Mouse (Mus musculus): ENCODE data around the gene Pex12. TPM values are rescaled to one million over a fixed set of nuclear protein-coding genes. Genes with fewer than 3 reads are reported as not detected.
"Not testable (repeated sequence)": the region's sequence is repeated elsewhere in the genome, so short reads cannot be mapped to it uniquely, and the experiment has no call there.

Gene Pex12
- 16.1 and 16.2 TPM in 2 replicates for polyA plus RNA-seq (2015; fragmentation: Nextera tagmentation; extraction: Ambion mirVana)

DNA sequence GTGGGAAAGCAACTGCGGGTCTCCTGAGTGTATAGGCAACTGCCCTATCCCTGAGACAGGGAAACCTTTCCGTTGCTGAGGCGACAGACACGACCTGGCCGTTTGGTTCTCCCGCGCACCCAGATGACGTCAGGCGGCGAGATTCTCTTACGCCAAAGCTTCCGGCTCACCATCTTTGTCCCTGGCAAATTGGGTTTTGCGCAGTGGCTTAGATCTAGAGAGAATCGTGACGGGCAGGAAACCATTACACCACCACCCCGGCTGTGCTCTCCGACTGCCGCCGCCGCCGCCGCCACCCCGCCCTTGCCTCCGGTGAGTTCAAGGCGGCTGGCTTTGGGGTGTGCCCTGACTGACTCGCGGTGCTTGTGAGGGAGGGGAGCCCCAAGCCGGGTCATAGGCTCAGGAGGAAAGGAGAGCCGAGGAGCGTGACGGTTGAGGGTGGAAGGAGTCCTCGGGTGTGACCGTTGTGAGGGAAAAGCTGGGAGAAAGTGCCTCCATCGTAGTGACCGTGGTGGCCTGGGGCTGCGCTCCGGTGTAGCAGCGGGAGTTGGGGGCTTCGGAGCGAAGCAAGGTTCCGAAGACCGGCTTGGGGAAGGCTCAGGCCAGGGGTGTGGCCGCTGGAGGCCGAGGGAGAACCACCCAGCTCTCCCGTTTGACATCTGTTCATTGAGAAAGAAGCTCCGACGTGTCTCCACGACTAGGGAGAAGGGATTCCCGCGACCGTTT lies at the start of gene Pex12:
TSS of gene Pex12 (minus strand) at position 61 of the 726 bp plus-strand sequence.
- H3K9ac ChIP-seq (ENCODE audit: low read depth, low read length): peak within 1 kb of the TSS; percentile 81
- peak within 1 kb of the TSS; percentile 65 for H3K4me2 ChIP-seq (ENCODE audit: low read length)
- H3K9me3 ChIP-seq (replicated peaks; ENCODE audit: control insufficient read depth, low read length, poor library complexity, severe bottlenecking): no peaks in the 10 kb centered on the region
- under 1% methylated on average over 51 of the region's 51 CpGs for WGBS
- peak within 1 kb of the TSS; percentile 94 for H3K27ac ChIP-seq (ENCODE audit: low read length)
- peak; percentile 82 for ATAC-seq
- H3K4me1 ChIP-seq (ENCODE audit: control insufficient read depth, insufficient read depth, low read length): peaks cover 41% of the 10 kb centered on the region
- peak within 1 kb of the TSS; percentile 55 for H3K4me3 ChIP-seq (ENCODE audit: low read depth, low read length)
- H3K27me3 ChIP-seq (ENCODE audit: control insufficient read depth, insufficient read depth, low read depth, low read length): no peaks in the 10 kb centered on the region
- no peaks in the 10 kb centered on the region for H3K36me3 ChIP-seq (ENCODE audit: control insufficient read depth, insufficient read depth, low read length)

DNA sequence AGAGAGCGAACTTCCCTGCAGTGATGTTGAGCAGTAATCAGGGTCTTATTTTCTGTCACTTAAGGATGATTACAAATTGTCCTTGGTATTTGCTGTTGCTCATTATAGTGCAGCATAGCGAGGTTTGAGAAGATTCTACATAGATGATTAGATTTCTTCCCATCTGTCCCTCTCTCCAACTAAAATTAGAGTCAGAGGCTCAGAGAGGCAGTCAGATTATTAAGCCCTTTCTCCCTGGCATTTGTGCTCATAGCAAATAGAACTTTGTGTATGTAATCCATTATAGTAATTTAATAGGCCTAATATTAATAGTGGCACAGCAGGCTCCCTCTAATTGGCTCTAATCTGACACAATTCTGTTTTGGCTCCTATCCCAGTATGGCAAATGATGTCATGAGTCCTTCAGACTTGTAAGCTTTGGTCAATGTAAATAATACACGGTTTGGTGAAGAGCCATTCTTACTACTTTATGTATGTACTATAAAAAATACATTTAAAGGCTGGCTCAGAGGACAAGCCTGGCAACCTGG lies 39.4 kb upstream of the Pex12 start:
- Histone ChIP-seq H3K9me3 (replicated peaks; ENCODE audit: control insufficient read depth, low read length, poor library complexity, severe bottlenecking) (no peaks in the 10 kb centered on the region), H3K27ac (ENCODE audit: low read length) (no peak overlapping the region), H3K4me3 (ENCODE audit: low read depth, low read length) (no peak overlapping the region), H3K9ac (ENCODE audit: low read depth, low read length) (no peak overlapping the region), H3K27me3 (ENCODE audit: control insufficient read depth, insufficient read depth, low read depth, low read length) (no peaks in the 10 kb centered on the region), H3K4me1 (ENCODE audit: control insufficient read depth, insufficient read depth, low read length) (no peaks in the 10 kb centered on the region), H3K36me3 (ENCODE audit: control insufficient read depth, insufficient read depth, low read length) (peaks cover 39% of the 10 kb centered on the region), H3K4me2 (ENCODE audit: low read length) (no peak overlapping the region)
- no peak for ATAC-seq
- 76% methylated on average over 3 of the region's 3 CpGs for WGBS

DNA sequence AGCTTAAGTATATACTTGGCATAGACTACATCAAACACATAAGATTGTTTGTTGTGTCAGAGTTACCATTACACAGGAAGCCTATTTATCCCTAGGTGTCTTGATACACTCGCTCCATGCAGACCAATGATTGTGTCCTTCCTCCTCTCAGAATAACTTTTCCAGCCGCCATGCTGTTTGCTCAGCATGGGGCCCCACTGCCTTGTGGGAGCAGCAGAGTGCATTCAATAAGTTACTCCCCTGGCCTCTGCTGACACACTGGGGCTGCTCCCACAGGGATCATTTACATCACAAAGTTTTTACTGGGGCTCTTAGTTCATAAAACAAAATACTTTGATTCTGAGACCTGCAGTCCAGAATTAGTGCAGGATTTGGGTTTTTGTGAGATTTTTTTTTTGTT lies 37.3 kb upstream of the Pex12 start:
- Histone ChIP-seq H3K9me3 (replicated peaks; ENCODE audit: control insufficient read depth, low read length, poor library complexity, severe bottlenecking) (no peaks in the 10 kb centered on the region), H3K4me1 (ENCODE audit: control insufficient read depth, insufficient read depth, low read length) (no peaks in the 10 kb centered on the region), H3K9ac (ENCODE audit: low read depth, low read length) (no peak overlapping the region), H3K4me2 (ENCODE audit: low read length) (no peak overlapping the region), H3K36me3 (ENCODE audit: control insufficient read depth, insufficient read depth, low read length) (peaks cover 44% of the 10 kb centered on the region), H3K4me3 (ENCODE audit: low read depth, low read length) (no peak overlapping the region), H3K27me3 (ENCODE audit: control insufficient read depth, insufficient read depth, low read depth, low read length) (no peaks in the 10 kb centered on the region), H3K27ac (ENCODE audit: low read length) (no peak overlapping the region)
- WGBS: 24% methylated on average over 2 of the region's 2 CpGs
- ATAC-seq: no peak

DNA sequence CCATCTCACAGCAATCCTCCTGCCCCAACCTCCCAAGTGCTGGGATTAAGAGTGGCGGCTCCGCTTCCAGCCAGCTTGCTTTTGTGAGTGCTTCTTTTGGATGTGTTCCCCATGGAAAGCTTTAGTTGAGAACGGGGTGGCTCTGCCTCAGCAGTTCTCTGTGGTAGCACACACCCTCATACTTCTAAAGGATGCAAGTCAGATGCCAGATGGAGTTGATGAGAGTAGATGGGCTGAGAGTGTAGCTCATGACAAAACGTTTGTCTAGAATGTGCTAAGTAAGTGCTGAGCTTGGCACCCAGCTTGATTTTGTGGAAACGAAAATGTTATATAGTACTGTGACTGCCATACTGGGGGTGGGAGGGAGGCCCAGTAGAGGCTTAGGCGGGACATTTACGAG lies 33.4 kb upstream of the Pex12 start:
- H3K27me3 ChIP-seq (ENCODE audit: control insufficient read depth, insufficient read depth, low read depth, low read length): no peaks in the 10 kb centered on the region
- WGBS: 92% methylated on average over 7 of the region's 7 CpGs
- no peak overlapping the region for H3K4me3 ChIP-seq (ENCODE audit: low read depth, low read length)
- no peak overlapping the region for H3K9ac ChIP-seq (ENCODE audit: low read depth, low read length)
- H3K4me1 ChIP-seq (ENCODE audit: control insufficient read depth, insufficient read depth, low read length): no peaks in the 10 kb centered on the region
- peaks cover 29% of the 10 kb centered on the region for H3K36me3 ChIP-seq (ENCODE audit: control insufficient read depth, insufficient read depth, low read length)
- H3K27ac ChIP-seq (ENCODE audit: low read length): no peak overlapping the region
- no peaks in the 10 kb centered on the region for H3K9me3 ChIP-seq (replicated peaks; ENCODE audit: control insufficient read depth, low read length, poor library complexity, severe bottlenecking)
- H3K4me2 ChIP-seq (ENCODE audit: low read length): no peak overlapping the region
- ATAC-seq: no peak

- no peaks in the 10 kb centered on the region for H3K27me3 ChIP-seq (ENCODE audit: control insufficient read depth, insufficient read depth, low read depth, low read length)
- no peak overlapping the region for H3K27ac ChIP-seq (ENCODE audit: low read length)
- ATAC-seq: no peak
- no peak overlapping the region for H3K4me3 ChIP-seq (ENCODE audit: low read depth, low read length)
- no peaks in the 10 kb centered on the region for H3K9me3 ChIP-seq (replicated peaks; ENCODE audit: control insufficient read depth, low read length, poor library complexity, severe bottlenecking)
- H3K4me2 ChIP-seq (ENCODE audit: low read length): no peak overlapping the region
- 60% methylated on average over 3 of the region's 3 CpGs for WGBS
- no peaks in the 10 kb centered on the region for H3K4me1 ChIP-seq (ENCODE audit: control insufficient read depth, insufficient read depth, low read length)
- H3K36me3 ChIP-seq (ENCODE audit: control insufficient read depth, insufficient read depth, low read length): peaks cover 36% of the 10 kb centered on the region
- no peak overlapping the region for H3K9ac ChIP-seq (ENCODE audit: low read depth, low read length)
These were observed 25.0 kb upstream of the Pex12 start for GRCm38 (mm10) chr11:83327427-83327826.

DNA sequence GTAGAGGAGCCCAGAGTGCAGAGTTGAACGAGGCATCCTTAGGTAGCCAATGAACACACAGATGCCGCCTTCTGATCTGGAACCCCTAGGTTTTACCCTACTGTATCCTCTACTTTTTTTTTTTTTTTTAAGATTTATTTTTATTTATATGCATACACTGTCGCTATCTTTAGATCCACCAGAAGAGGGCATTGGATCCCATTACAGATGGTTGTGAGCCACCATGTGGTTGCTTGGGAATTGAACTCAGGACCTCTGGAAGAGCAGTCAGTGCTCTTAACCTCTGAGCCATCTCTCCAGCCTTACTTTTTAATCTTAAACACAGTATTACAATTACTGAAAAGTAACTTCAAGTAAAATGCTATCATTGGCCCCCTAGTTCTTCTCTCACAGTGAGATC lies 24.3 kb upstream of the Pex12 start:
- not testable (repeated sequence) for ATAC-seq; H3K4me2 ChIP-seq (ENCODE audit: low read length); H3K4me1 ChIP-seq (ENCODE audit: control insufficient read depth, insufficient read depth, low read length); H3K4me3 ChIP-seq (ENCODE audit: low read depth, low read length); H3K27me3 ChIP-seq (ENCODE audit: control insufficient read depth, insufficient read depth, low read depth, low read length); H3K9ac ChIP-seq (ENCODE audit: low read depth, low read length); H3K27ac ChIP-seq (ENCODE audit: low read length); H3K9me3 ChIP-seq (replicated peaks; ENCODE audit: control insufficient read depth, low read length, poor library complexity, severe bottlenecking)
- H3K36me3 ChIP-seq (ENCODE audit: control insufficient read depth, insufficient read depth, low read length): peaks cover 43% of the 10 kb centered on the region
- 84% methylated on average over 3 of the region's 3 CpGs for WGBS

- no peak for ATAC-seq
- Histone ChIP-seq H3K4me1 (ENCODE audit: control insufficient read depth, insufficient read depth, low read length) (no peaks in the 10 kb centered on the region), H3K4me3 (ENCODE audit: low read depth, low read length) (no peak overlapping the region), H3K27ac (ENCODE audit: low read length) (no peak overlapping the region), H3K4me2 (ENCODE audit: low read length) (no peak overlapping the region), H3K9me3 (replicated peaks; ENCODE audit: control insufficient read depth, low read length, poor library complexity, severe bottlenecking) (no peaks in the 10 kb centered on the region), H3K36me3 (ENCODE audit: control insufficient read depth, insufficient read depth, low read length) (peaks cover 19% of the 10 kb centered on the region), H3K27me3 (ENCODE audit: control insufficient read depth, insufficient read depth, low read depth, low read length) (no peaks in the 10 kb centered on the region), H3K9ac (ENCODE audit: low read depth, low read length) (no peak overlapping the region)
- 93% methylated on average over 4 of the region's 4 CpGs for WGBS
These were observed 16.7 kb upstream of the Pex12 start for GRCm38 (mm10) chr11:83319048-83319447.

DNA sequence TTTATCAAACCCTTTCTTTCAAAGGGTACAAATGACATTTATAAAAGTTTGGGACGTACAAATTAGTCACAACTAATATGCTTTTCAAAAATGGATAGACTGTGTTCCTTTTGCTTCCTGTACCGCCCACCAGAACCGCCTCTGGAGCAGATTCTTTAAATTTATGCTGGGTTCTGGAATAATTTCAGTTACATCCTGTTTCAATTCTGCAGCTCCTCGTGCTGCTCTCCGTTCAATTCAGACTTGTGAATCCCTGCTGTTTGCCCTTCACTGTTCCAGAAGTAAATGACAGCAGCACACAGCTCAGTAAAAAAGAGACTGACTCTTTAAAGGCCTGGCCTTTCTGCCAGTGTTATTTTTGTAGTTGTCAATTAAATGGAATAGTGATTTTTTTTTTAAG lies 10.1 kb upstream of the Pex12 start:
- Histone ChIP-seq H3K9me3 (replicated peaks; ENCODE audit: control insufficient read depth, low read length, poor library complexity, severe bottlenecking) (no peaks in the 10 kb centered on the region), H3K36me3 (ENCODE audit: control insufficient read depth, insufficient read depth, low read length) (peaks cover 6% of the 10 kb centered on the region; the same call in 1 of the 2 replicates), H3K27ac (ENCODE audit: low read length) (no peak overlapping the region), H3K27me3 (ENCODE audit: control insufficient read depth, insufficient read depth, low read depth, low read length) (no peaks in the 10 kb centered on the region), H3K4me1 (ENCODE audit: control insufficient read depth, insufficient read depth, low read length) (0 out of 2 replicates have a peak, but pooled peaks cover 4% of the 10 kb centered on the region), H3K9ac (ENCODE audit: low read depth, low read length) (no peak overlapping the region), H3K4me2 (ENCODE audit: low read length) (no peak overlapping the region), H3K4me3 (ENCODE audit: low read depth, low read length) (no peak overlapping the region)
- WGBS: 66% methylated on average over 5 of the region's 5 CpGs
- no peak for ATAC-seq

- no peak overlapping the region for H3K9ac ChIP-seq (ENCODE audit: low read depth, low read length)
These were observed 4.4 kb upstream of the Pex12 start for GRCm38 (mm10) chr11:83306700-83307253.

More at GRCm38 (mm10) chr11:83306700-83307253, 4.4 kb upstream of the Pex12 start:
- no peaks in the 10 kb centered on the region for H3K27me3 ChIP-seq (ENCODE audit: control insufficient read depth, insufficient read depth, low read depth, low read length)
- H3K4me1 ChIP-seq (ENCODE audit: control insufficient read depth, insufficient read depth, low read length): peaks cover 33% of the 10 kb centered on the region
- H3K27ac ChIP-seq (ENCODE audit: low read length): no peak overlapping the region
- H3K4me3 ChIP-seq (ENCODE audit: low read depth, low read length): no peak overlapping the region
- 85% methylated on average over 4 of the region's 4 CpGs for WGBS
- H3K4me2 ChIP-seq (ENCODE audit: low read length): no peak overlapping the region
- no peak for ATAC-seq
- no peaks in the 10 kb centered on the region for H3K36me3 ChIP-seq (ENCODE audit: control insufficient read depth, insufficient read depth, low read length)
- H3K9me3 ChIP-seq (replicated peaks; ENCODE audit: control insufficient read depth, low read length, poor library complexity, severe bottlenecking): no peaks in the 10 kb centered on the region

All from midbrain, embryonic 16.5 days (tissue).